Mouse (Mus musculus) ES-Bruce4 (cell line): ENCODE measurements around the gene Ism1. TPM values are rescaled to one million over a fixed set of nuclear protein-coding genes. Genes with fewer than 3 reads are reported as not detected.

ENCODE experiments used
- H3K27ac ChIP-seq: 2 replicates; pipeline ENCODE4 v1.5.1; 2012; ENCODE audit warnings: low read length, inconsistent platforms; ENCODE audit not compliant: insufficient read depth
- H3K27me3 ChIP-seq: 2 replicates; pipeline ENCODE4 v1.6.1; 2012; ENCODE audit warnings: mild to moderate bottlenecking, low read length, inconsistent platforms; ENCODE audit not compliant: control insufficient read depth, poor library complexity, insufficient read depth, severe bottlenecking
- H3K36me3 ChIP-seq: 2 replicates; pipeline ENCODE4 v1.6.1; 2012; ENCODE audit warnings: inconsistent platforms, mild to moderate bottlenecking, low read length, moderate library complexity; ENCODE audit not compliant: control insufficient read depth, poor library complexity, insufficient read depth, severe bottlenecking
- H3K4me1 ChIP-seq: one replicate; pipeline ENCODE4 v1.8.1; 2011; ENCODE audit warnings: low read length; ENCODE audit not compliant: control insufficient read depth, insufficient read depth
- H3K4me3 ChIP-seq: 2 replicates; pipeline ENCODE4 v1.5.1; 2011; ENCODE audit warnings: low read depth, mild to moderate bottlenecking, low read length
- H3K9ac ChIP-seq: 2 replicates; pipeline ENCODE4 v1.6.1; 2012; ENCODE audit warnings: low read depth, mild to moderate bottlenecking, inconsistent platforms; ENCODE audit not compliant: poor library complexity, severe bottlenecking
- H3K9me3 ChIP-seq: replicated peaks from 2 replicates; pipeline ENCODE4 v1.6.1; 2012; ENCODE audit warnings: mild to moderate bottlenecking, low read length, inconsistent platforms; ENCODE audit not compliant: control insufficient read depth, poor library complexity, insufficient read depth, severe bottlenecking
- CTCF ChIP-seq: IDR thresholded peaks from one replicate; pipeline ENCODE4 v1.8.1; 2011; ENCODE audit warnings: low read depth, low read length
- EP300 ChIP-seq: IDR thresholded peaks from 2 replicates; pipeline ENCODE4 v1.6.1; 2011; ENCODE audit warnings: low read depth, low read length; ENCODE audit not compliant: insufficient read depth
- POLR2A ChIP-seq: IDR thresholded peaks from one replicate; pipeline ENCODE4 v1.8.1; 2011; ENCODE audit warnings: low read length; ENCODE audit not compliant: insufficient read depth
- polyA plus RNA-seq: library from polyadenylated mRNA; stranded (reverse); fragments of >200 nt; gene quantifications from 2 replicates; pipeline ENCODE4 v1.2.4, GENCODE M21; 2011; ENCODE audit warnings: low read depth; ENCODE audit not compliant: missing spikeins, insufficient read depth, insufficient read length

Ism1 gene
- polyA plus RNA-seq, 1 experiment: not detected

GRCm38 (mm10) chr2:139804041-139804440, 126.1 kb downstream of the Ism1 start:
- Histone ChIP-seq H3K27me3 (no peaks in the 10 kb centered on the region), H3K36me3 (no peaks in the 10 kb centered on the region), H3K9me3 (no peaks in the 10 kb centered on the region; the same call in 1 of the 2 replicates), H3K4me3 (no peak overlapping the region), H3K4me1 (no peaks in the 10 kb centered on the region), H3K27ac (no peak overlapping the region), H3K9ac (no peak overlapping the region)
- no peak for TF ChIP-seq CTCF
- TF ChIP-seq EP300: no peak
- TF ChIP-seq POLR2A: no peak

GRCm38 (mm10) chr2:139807887-139808286, 129.9 kb downstream of the Ism1 start:
- Histone ChIP-seq H3K9ac (no peak overlapping the region), H3K36me3 (no peaks in the 10 kb centered on the region), H3K27ac (no peak overlapping the region), H3K27me3 (no peaks in the 10 kb centered on the region), H3K4me1 (no peaks in the 10 kb centered on the region), H3K4me3 (no peak overlapping the region), H3K9me3 (no peaks in the 10 kb centered on the region; the same call in 1 of the 2 replicates)
- TF ChIP-seq POLR2A (no peak), CTCF (no peak), EP300 (no peak)

Other genes starting within 250 kb of the Ism1 start
- not detected in 2 replicates for gene Sptlc3, start 184.3 kb upstream of the Ism1 start, polyA plus RNA-seq